Mouse (Mus musculus) lung, postnatal 0 days (tissue): ENCODE results near the gene Kctd4.
A peak's percentile ranks its signal among the peaks of the same experiment; 100 is the strongest.

Experiments used
- CTCF ChIP-seq: IDR thresholded peaks from 2 replicates; pipeline ENCODE4 v1.5.1; 2016; ENCODE audit warnings: antibody characterized with exemption, mild to moderate bottlenecking
- EP300 ChIP-seq: IDR thresholded peaks from 2 replicates; pipeline ENCODE4 v1.6.1; 2016; ENCODE audit warnings: antibody characterized with exemption, mild to moderate bottlenecking, control low read depth

DNA sequence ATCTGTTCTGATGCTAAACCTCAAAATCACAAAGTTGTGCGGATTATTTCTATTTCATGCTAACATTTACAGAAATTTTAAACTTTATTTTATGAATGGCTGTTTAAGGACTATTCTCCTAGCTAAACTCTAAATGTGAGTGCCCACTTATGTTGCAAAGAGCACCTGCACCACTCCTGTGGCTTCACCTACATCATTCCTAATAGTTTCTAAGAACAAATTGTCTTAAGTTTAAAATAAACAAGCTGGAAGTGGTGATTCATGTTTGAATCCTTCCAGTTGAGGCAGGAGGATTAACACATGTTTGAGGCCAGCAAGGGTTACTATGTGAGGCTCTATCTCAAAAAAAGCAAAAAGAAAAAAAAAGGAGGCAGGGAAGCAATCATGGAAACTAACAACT lies 9.6 kb downstream of the Kctd4 start:
- TF ChIP-seq CTCF (no peak), EP300 (peak; percentile 92)
